25 mouse cellular contexts compared by ENCODE assay signal in genomic region chr9:82877078-82877477, GRCm38 (mm10). TPM values are rescaled to one million over a fixed set of nuclear protein-coding genes. Genes with fewer than 3 reads are reported as not detected.
A peak's percentile ranks its signal among the peaks of the same experiment; 100 is the strongest.
DNase-seq lines count a peak whose midpoint lies in the region; ATAC-seq and TF ChIP-seq lines count a peak whose summit lies in the region.
"Had no signal": no experiment of that assay in that cellular context is flagged by ENCODE, and none has a peak within 500 bp of the region (broad histone marks: within the 10 kb centered on the region; RNA-seq: fewer than 3 reads in every experiment).

No protein-coding gene starts in this region.

- no peak for TF ChIP-seq CTCF in lung, postnatal 0 days (IDR thresholded peaks at IDR 0.05)

- no peak overlapping the region for H3K9ac ChIP-seq in lung, postnatal 0 days (replicated peaks; ENCODE audit: low read depth)
- H3K9ac ChIP-seq in intestine, embryonic 15.5 days, result no peak overlapping the region
- no peak overlapping the region for H3K9ac ChIP-seq in hindbrain, embryonic 14.5 days
- H3K9ac ChIP-seq: embryonic facial prominence, embryonic 12.5 days; embryonic facial prominence, embryonic 15.5 days; forebrain, embryonic 12.5 days; forebrain, embryonic 15.5 days; hindbrain, embryonic 12.5 days had no signal

- no peak for TF ChIP-seq EP300 in lung, postnatal 0 days (IDR thresholded peaks at IDR 0.05)

- WGBS in lung, postnatal 0 days, result 91% methylated on average over 1 of the region's 1 CpGs
- WGBS in intestine, embryonic 15.5 days, result 87% methylated on average over 1 of the region's 1 CpGs
- WGBS in large intestine, adult 2 months, result 29% methylated on average over 1 of the region's 1 CpGs
- 92% methylated on average over 1 of the region's 1 CpGs for WGBS in hindbrain, embryonic 14.5 days

- H3K9me3 ChIP-seq in lung, postnatal 0 days (ENCODE audit: low read length), result no peaks in the 10 kb centered on the region
- no peaks in the 10 kb centered on the region for H3K9me3 ChIP-seq in intestine, embryonic 15.5 days
- H3K9me3 ChIP-seq in hindbrain, embryonic 14.5 days (ENCODE audit: control insufficient read depth, low read length), result no peaks in the 10 kb centered on the region
- H3K9me3 ChIP-seq: embryonic facial prominence, embryonic 12.5 days; embryonic facial prominence, embryonic 15.5 days; forebrain, embryonic 12.5 days; forebrain, embryonic 15.5 days; hindbrain, embryonic 12.5 days had no signal

- H3K27me3 ChIP-seq in lung, postnatal 0 days (replicated peaks; ENCODE audit: insufficient read depth, low read length), result no peaks in the 10 kb centered on the region
- no peaks in the 10 kb centered on the region for H3K27me3 ChIP-seq in intestine, embryonic 15.5 days (replicated peaks)
- no peaks in the 10 kb centered on the region for H3K27me3 ChIP-seq in hindbrain, embryonic 14.5 days (ENCODE audit: control insufficient read depth, insufficient read depth, low read length)
- H3K27me3 ChIP-seq: embryonic facial prominence, embryonic 12.5 days; embryonic facial prominence, embryonic 15.5 days; forebrain, embryonic 12.5 days; forebrain, embryonic 15.5 days; hindbrain, embryonic 12.5 days had no signal

- no peak for DNase-seq in frontal cortex, postnatal 25 days (ENCODE audit: low spot score in 2 of 2)
- DNase-seq in lung, postnatal 0 days (ENCODE audit: low spot score), result no peak
- no peak for DNase-seq in lung, postnatal 25 days (ENCODE audit: low spot score)
- peak; percentile 42 for DNase-seq in large intestine, adult 2 months (ENCODE audit: low read depth, low spot score)
- DNase-seq in hindbrain, embryonic 14.5 days (ENCODE audit: low spot score), result no peak
- no peak for DNase-seq in ovary, adult 18-20 months (ENCODE audit: low spot score)
- DNase-seq: adrenal gland, postnatal 10 days; adrenal gland, postnatal 36 days; cerebellum, adult 11 months; cerebellum, adult 2 months; cerebellum, adult 9-11 months; cerebellum, postnatal 25 days; gastrocnemius, adult 2 months; gastrocnemius, postnatal 14 days; heart, adult 11 months had no signal

- H3K4me2 ChIP-seq in lung, postnatal 0 days (replicated peaks; ENCODE audit: low read depth, low read length), result no peak overlapping the region
- H3K4me2 ChIP-seq in intestine, embryonic 15.5 days (replicated peaks), result no peak overlapping the region
- H3K4me2 ChIP-seq in hindbrain, embryonic 14.5 days (replicated peaks), result no peak overlapping the region
- H3K4me2 ChIP-seq: embryonic facial prominence, embryonic 12.5 days; embryonic facial prominence, embryonic 15.5 days; forebrain, embryonic 12.5 days; forebrain, embryonic 15.5 days; heart, embryonic 11.5 days; hindbrain, embryonic 12.5 days had no signal

- H3K4me3 ChIP-seq in lung, postnatal 0 days (ENCODE audit: low read depth, low read length), result no peak overlapping the region
- H3K4me3 ChIP-seq in intestine, embryonic 15.5 days (replicated peaks), result no peak overlapping the region
- H3K4me3 ChIP-seq in hindbrain, embryonic 14.5 days (replicated peaks; ENCODE audit: low read length), result no peak overlapping the region
- H3K4me3 ChIP-seq: embryonic facial prominence, embryonic 12.5 days; embryonic facial prominence, embryonic 15.5 days; forebrain, embryonic 12.5 days; forebrain, embryonic 15.5 days; gastrocnemius, adult 2 months; hindbrain, embryonic 12.5 days had no signal

- peaks cover 21% of the 10 kb centered on the region for H3K36me3 ChIP-seq in lung, postnatal 0 days (ENCODE audit: insufficient read depth, low read length)
- H3K36me3 ChIP-seq in intestine, embryonic 15.5 days, result peaks cover 16% of the 10 kb centered on the region
- H3K36me3 ChIP-seq in hindbrain, embryonic 14.5 days (replicated peaks; ENCODE audit: control insufficient read depth, insufficient read depth), result peaks cover 80% of the 10 kb centered on the region

- no peaks in the 10 kb centered on the region for H3K4me1 ChIP-seq in lung, postnatal 0 days (ENCODE audit: insufficient read depth, low read depth, low read length)
- H3K4me1 ChIP-seq in intestine, embryonic 15.5 days (replicated peaks), result no peaks in the 10 kb centered on the region
- H3K4me1 ChIP-seq in hindbrain, embryonic 14.5 days (replicated peaks; ENCODE audit: control insufficient read depth, insufficient read depth, low read length), result no peaks in the 10 kb centered on the region
- H3K4me1 ChIP-seq: embryonic facial prominence, embryonic 12.5 days; embryonic facial prominence, embryonic 15.5 days; forebrain, embryonic 12.5 days; forebrain, embryonic 15.5 days; hindbrain, embryonic 12.5 days had no signal

- no peak overlapping the region for H3K27ac ChIP-seq in lung, postnatal 0 days (ENCODE audit: low read length)
- no peak overlapping the region for H3K27ac ChIP-seq in intestine, embryonic 15.5 days
- H3K27ac ChIP-seq in hindbrain, embryonic 14.5 days, result no peak overlapping the region
- H3K27ac ChIP-seq: embryonic facial prominence, embryonic 12.5 days; embryonic facial prominence, embryonic 15.5 days; forebrain, embryonic 12.5 days; forebrain, embryonic 15.5 days; gastrocnemius, adult 2 months; hindbrain, embryonic 12.5 days had no signal

- ATAC-seq in frontal cortex, adult (ENCODE audit: low TSS enrichment), result peak; percentile 65; the same call in 1 of the 2 replicates
- ATAC-seq in lung, postnatal 0 days, result peak; percentile 25; the same call in 1 of the 2 replicates
- peak; percentile 79 for ATAC-seq in intestine, embryonic 15.5 days
- ATAC-seq in hindbrain, embryonic 14.5 days (ENCODE audit: low FRiP score), result no peak
- ATAC-seq: CD4-positive, CD25-positive, alpha-beta regulatory T cell, adult 4 months; forebrain, embryonic 15.5 days; hindbrain, embryonic 16.5 days had no signal

RNA-seq across cellular contexts. Expression of gene Irak1bp1, which starts 47.7 kb away (rescaled TPM):
- polyA plus RNA-seq in lung, postnatal 0 days (2015; fragmentation: Nextera tagmentation; extraction: Ambion mirVana), result 8.1 and 8.5 TPM in 2 replicates
- 11.6 and 14.1 TPM in 2 replicates for polyA plus RNA-seq in intestine, embryonic 15.5 days (2015; fragmentation: Nextera tagmentation; extraction: Ambion mirVana)
- 1.4 and 1.5 TPM in 2 replicates for polyA plus RNA-seq in large intestine, adult 2 months (2012; rRNA removed)
- polyA plus RNA-seq in hindbrain, embryonic 14.5 days (2014; fragmentation: Nextera tagmentation; extraction: Ambion mirVana), result 38.3 and 41.7 TPM in 2 replicates
